Mouse (Mus musculus) embryonic facial prominence, embryonic 15.5 days (tissue): ENCODE results near the gene Dhx9. TPM values are rescaled to one million over a fixed set of nuclear protein-coding genes. Genes with fewer than 3 reads are reported as not detected.
"Not testable (repeated sequence)": the region's sequence is repeated elsewhere in the genome, so short reads cannot be mapped to it uniquely, and the experiment has no call there.

Experiments
- ATAC-seq: fragments of 200-750 bp; cut with Nextera tagmentation; 2 replicates; pipeline ENCODE4 v1.8.0; 2017; ENCODE audit warnings: low read depth, moderate TSS enrichment; ENCODE audit not compliant: insufficient number of reproducible peaks, low FRiP score, low TSS enrichment
- H3K27ac ChIP-seq: fragments of 300-500 bp; sonication (generic); replicated peaks from 2 replicates; pipeline ENCODE4 v1.5.1; 2015; ENCODE audit warnings: mild to moderate bottlenecking, inconsistent platforms
- H3K27me3 ChIP-seq: fragments of 300-500 bp; sonication (generic); 2 replicates; pipeline ENCODE4 v1.6.1; 2015; ENCODE audit warnings: inconsistent platforms
- H3K36me3 ChIP-seq: fragments of 300-500 bp; sonication (generic); 2 replicates; pipeline ENCODE4 v1.6.1; 2015; ENCODE audit warnings: mild to moderate bottlenecking, inconsistent platforms
- H3K4me1 ChIP-seq: fragments of 300-500 bp; sonication (generic); 2 replicates; pipeline ENCODE4 v1.6.1; 2015; ENCODE audit warnings: inconsistent platforms
- H3K4me2 ChIP-seq: fragments of 300-500 bp; sonication (generic); replicated peaks from 2 replicates; pipeline ENCODE4 v1.6.1; 2015; ENCODE audit warnings: mild to moderate bottlenecking, inconsistent platforms
- H3K4me3 ChIP-seq: fragments of 300-500 bp; sonication (generic); replicated peaks from 2 replicates; pipeline ENCODE4 v1.5.1; 2015; ENCODE audit warnings: mild to moderate bottlenecking, inconsistent platforms
- H3K9ac ChIP-seq: fragments of 300-500 bp; sonication (generic); 2 replicates; pipeline ENCODE4 v1.6.1; 2015; ENCODE audit warnings: inconsistent platforms
- H3K9me3 ChIP-seq: fragments of 300-500 bp; sonication (generic); replicated peaks from 2 replicates; pipeline ENCODE4 v1.6.1; 2016; ENCODE audit warnings: inconsistent platforms
- WGBS: fragments of 180-500 bp; shearing (Covaris S2); methylation state at CpG from one replicate; pipeline ENCODE4 v1.1.7; 2015; 5-methylcytosine and 5-hydroxymethylcytosine counted together
- polyA plus RNA-seq: library from polyadenylated mRNA; unstranded; fragments of >200 nt; fragmentation: Nextera tagmentation; extraction: Ambion mirVana; gene quantifications from 2 replicates; pipeline ENCODE4 v1.2.1, GENCODE M21; 2015

Gene Dhx9
- 26.5 and 26.9 TPM in 2 replicates for polyA plus RNA-seq

DNA sequence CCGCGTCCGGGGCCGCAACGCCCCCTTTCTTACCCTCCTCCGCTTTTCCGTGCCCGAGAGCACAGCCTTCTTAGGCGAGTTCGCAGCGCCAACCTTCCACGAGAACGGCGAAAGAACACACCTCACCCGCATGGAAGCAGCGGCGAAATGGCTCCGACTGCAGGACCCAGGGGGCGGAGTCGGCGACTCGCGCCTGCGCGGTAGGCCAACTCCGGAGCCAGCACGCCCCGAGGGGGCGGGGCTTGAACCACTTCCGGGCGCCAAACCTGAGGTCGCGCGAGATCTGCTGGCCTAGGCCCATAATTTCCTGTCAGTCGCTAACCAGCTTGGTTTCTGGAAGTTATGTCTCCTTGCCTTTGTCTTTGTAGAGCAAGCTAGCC lies at the start of gene Dhx9:
Gene Dhx9, minus strand, starts transcription at position 161 of the 380 bp plus-strand sequence.
- peaks cover 20% of the 10 kb centered on the region for H3K4me1 ChIP-seq
- H3K9ac ChIP-seq: peak within 1 kb of the TSS; percentile 90
- WGBS: 0% methylated on average over 35 of the region's 35 CpGs
- ATAC-seq: peak; percentile 92
- H3K27me3 ChIP-seq: no peaks in the 10 kb centered on the region
- H3K36me3 ChIP-seq: 0 out of 2 replicates have a peak, but pooled peaks cover 2% of the 10 kb centered on the region
- H3K4me3 ChIP-seq: peak within 1 kb of the TSS; percentile 100
- H3K27ac ChIP-seq: peak within 1 kb of the TSS; percentile 91
- no peaks in the 10 kb centered on the region for H3K9me3 ChIP-seq
- peak within 1 kb of the TSS; percentile 64 for H3K4me2 ChIP-seq

DNA sequence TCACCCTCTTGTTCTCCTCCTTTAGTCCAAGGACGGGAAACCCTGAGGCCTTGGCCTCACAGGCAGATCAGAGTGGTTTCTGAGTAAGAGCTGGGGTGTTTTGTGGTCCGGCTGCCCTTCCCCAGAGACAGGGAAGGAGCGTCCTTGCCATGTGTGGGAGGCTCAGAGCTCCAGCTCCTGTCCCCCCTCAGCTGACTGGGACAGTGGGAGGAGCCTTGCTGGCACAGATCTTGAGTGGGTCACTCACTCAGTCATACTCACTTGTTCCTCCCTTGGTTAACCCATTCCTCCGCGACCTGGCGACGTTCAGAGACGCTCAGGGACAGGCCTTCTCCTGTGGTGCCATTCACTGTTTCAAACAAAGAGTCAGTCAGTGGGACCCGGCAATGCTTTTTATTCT lies 48.2 kb upstream of the Dhx9 start:
- no peaks in the 10 kb centered on the region for H3K27me3 ChIP-seq
- ATAC-seq: no peak
- H3K4me2 ChIP-seq: no peak overlapping the region

DNA sequence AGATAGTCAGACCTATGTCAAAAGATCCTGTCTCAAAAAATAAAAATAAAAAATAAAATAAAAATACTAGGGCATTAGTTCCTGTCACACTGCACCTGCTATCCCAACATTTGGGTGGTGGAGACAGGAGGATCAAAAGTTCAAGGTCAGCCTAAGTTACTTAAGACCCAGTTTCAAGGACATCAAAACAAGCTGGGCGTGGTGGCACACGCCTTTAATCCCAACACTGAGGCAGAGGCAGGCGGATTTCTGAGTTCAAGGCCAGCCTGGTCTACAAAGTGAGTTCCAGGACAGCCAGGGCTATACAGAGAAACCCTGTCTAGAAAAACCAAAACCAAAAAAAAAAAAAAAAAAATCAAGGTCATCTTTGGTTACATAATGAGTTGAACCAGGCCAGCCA lies 45.4 kb upstream of the Dhx9 start:
- Histone ChIP-seq H3K27ac (peak overlapping the region; percentile 72; the same call in 1 of the 2 replicates), H3K4me2 (peak overlapping the region; percentile 38; the same call in 1 of the 2 replicates)
- WGBS: 96% methylated on average over 3 of the region's 3 CpGs
- not testable (repeated sequence) for H3K36me3 ChIP-seq, H3K9me3 ChIP-seq, ATAC-seq, H3K4me1 ChIP-seq, H3K9ac ChIP-seq, H3K27me3 ChIP-seq, H3K4me3 ChIP-seq

More for the DNA sequence above, 48.2 kb upstream of the Dhx9 start:
- Histone ChIP-seq H3K9ac (no peak overlapping the region), H3K27ac (no peak overlapping the region), H3K9me3 (no peaks in the 10 kb centered on the region), H3K4me1 (peaks cover 6% of the 10 kb centered on the region; the same call in 1 of the 2 replicates), H3K36me3 (no peaks in the 10 kb centered on the region), H3K4me3 (no peak overlapping the region)
- WGBS: 46% methylated on average over 9 of the region's 9 CpGs

DNA sequence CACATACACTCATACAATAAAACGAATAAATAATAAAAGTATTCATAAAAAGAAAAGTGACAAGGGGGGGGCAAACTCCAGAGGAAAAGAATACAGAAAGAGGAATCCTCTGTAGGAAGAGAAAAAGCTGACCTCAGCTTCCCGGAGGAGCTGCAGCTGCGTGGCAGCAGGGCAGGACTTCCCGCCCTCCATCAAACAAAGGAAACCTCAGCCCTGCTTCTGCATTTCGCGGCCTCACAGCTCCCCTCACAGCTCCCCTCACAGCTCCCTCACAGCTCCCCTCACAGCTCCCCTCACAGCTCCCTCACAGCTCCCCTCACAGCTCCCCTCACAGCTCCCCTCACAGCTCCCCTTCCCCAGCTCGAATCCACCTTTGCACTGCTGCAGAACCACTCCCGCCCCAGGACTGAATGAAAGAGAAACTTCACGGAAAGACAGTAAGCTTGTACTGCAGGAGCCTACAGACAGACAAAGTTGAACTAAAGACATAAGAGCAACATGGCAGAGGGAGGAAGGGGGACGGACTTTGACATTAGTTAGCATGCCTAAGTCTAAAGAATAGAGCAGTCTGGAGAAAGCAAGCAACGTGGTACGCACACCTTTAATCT lies 44.9 kb upstream of the Dhx9 start:
- Histone ChIP-seq H3K9me3 (no peaks in the 10 kb centered on the region), H3K27me3 (no peaks in the 10 kb centered on the region), H3K36me3 (no peaks in the 10 kb centered on the region), H3K4me2 (peak overlapping the region; percentile 38), H3K4me1 (peaks cover 6% of the 10 kb centered on the region; the same call in 1 of the 2 replicates), H3K27ac (peak overlapping the region; percentile 72), H3K9ac (no peak overlapping the region), H3K4me3 (0 out of 2 replicates have a peak overlapping the region, but pooled peaks have one; percentile 7)
- ATAC-seq: no peak
- 18% methylated on average over 12 of the region's 12 CpGs for WGBS

DNA sequence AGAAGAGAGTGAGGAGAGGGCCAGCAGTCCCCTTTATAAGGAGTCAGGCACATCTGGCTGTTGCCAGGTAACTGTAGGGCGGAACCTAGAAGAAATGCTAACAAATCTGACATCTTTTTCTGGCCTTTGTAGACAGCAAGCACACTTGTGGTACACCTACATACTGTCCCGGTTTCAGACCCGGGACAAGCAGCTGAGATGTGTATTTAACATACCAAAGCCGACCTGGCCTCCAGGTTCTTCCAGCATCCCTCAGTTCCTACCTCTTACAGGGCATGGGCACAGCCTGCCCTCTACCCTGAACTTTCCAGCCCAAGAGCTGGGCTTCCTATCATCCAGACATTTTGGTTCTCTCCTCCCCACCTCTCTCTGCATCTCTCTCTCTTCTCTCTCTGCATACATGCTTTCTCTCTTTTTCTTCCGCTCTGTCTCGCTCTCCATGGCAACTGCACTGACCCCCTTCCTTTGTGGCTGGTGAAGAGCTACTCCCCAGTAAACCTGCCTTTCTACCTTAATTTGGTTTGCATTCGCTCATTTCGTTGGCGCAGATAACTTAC lies 44.3 kb upstream of the Dhx9 start:
- ATAC-seq: no peak
- no peak overlapping the region for H3K9ac ChIP-seq

DNA sequence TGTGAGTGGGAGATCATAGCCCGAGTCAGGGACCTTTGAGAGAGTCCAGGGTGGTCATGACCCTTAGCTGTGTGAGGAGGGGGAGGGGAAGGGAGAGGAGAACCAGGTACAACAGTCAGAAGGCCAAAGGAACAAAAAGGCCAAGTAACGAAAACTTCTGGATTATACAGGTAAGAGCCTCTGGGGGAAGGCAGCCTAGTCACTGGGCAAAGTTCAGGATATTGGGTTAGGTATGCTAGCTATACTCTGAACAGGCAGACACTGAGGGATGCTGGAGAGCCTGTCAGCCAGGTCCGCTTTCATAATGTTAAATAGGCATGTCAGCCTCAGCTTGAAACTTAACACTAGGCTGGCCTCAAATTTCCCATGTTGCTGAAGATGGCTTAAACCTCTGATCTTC lies 34.7 kb upstream of the Dhx9 start:
- Histone ChIP-seq H3K4me1 (0 out of 2 replicates have a peak, but pooled peaks cover 3% of the 10 kb centered on the region), H3K36me3 (no peaks in the 10 kb centered on the region), H3K4me2 (no peak overlapping the region), H3K4me3 (no peak overlapping the region), H3K27ac (no peak overlapping the region), H3K9me3 (no peaks in the 10 kb centered on the region), H3K9ac (no peak overlapping the region), H3K27me3 (no peaks in the 10 kb centered on the region)
- ATAC-seq: no peak
- WGBS: 34% methylated on average over 3 of the region's 3 CpGs

More for the DNA sequence above, 44.3 kb upstream of the Dhx9 start:
- WGBS: 31% methylated on average over 9 of the region's 9 CpGs
- Histone ChIP-seq H3K36me3 (no peaks in the 10 kb centered on the region), H3K9me3 (no peaks in the 10 kb centered on the region), H3K27ac (peak overlapping the region; percentile 72), H3K27me3 (no peaks in the 10 kb centered on the region), H3K4me1 (peaks cover 6% of the 10 kb centered on the region; the same call in 1 of the 2 replicates), H3K4me2 (peak overlapping the region; percentile 38; the same call in 1 of the 2 replicates), H3K4me3 (0 out of 2 replicates have a peak overlapping the region, but pooled peaks have one; percentile 7)

DNA sequence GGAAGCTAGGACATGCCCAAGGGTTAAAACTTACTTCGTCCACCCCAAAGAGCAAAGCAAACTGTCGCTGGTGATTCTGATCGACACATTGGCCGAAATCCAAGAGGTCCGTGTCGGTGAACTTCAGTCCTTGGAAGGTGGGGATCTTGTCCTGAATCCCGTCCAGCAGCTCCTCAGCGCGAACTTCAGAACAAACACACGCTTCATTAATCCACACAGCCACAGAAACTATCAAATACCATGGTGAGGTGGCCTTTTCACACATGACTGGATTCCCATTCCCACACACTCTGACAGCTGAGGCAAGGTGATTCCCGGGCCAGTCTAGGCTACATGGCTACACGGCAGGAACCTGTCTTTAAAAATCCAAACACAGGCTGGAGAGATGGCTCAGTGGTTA lies 27.9 kb upstream of the Dhx9 start:
- H3K4me2 ChIP-seq: no peak overlapping the region
- H3K4me3 ChIP-seq: no peak overlapping the region
- WGBS: 84% methylated on average over 12 of the region's 12 CpGs
- H3K9ac ChIP-seq: no peak overlapping the region
- ATAC-seq: no peak
- H3K9me3 ChIP-seq: no peaks in the 10 kb centered on the region
- no peaks in the 10 kb centered on the region for H3K36me3 ChIP-seq
- no peaks in the 10 kb centered on the region for H3K27me3 ChIP-seq
- no peak overlapping the region for H3K27ac ChIP-seq
- H3K4me1 ChIP-seq: no peaks in the 10 kb centered on the region

DNA sequence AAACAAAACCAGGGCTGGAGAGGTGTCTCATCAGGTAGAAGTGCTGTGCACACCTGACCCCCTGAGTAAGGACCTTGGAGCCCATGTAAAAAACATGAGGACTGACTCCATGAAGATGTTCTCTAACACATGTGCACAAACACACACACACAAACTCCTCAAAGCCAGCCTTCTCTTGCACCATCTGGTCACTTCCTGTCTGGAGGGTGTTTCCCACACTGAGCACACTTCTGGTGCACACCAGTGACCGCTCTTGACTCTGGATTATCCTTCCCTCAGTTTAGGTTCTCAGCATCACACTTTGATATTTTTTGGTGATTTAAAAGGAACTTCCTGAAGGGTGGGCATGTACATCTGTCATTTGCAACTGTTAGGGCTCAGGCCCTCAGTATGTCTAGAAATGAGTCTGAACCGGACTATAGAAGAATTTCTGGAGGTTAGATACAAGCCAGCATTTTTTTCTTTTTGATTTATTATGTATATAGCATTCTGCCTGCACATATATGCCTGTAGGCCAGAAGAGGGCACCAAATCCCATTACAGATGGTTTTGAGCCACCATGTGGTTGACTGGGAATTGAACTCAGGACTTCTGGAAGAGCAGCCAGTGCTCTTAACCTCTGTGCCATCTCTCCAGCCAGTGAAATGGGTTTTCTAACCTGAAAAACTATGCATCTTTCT lies 23.0 kb upstream of the Dhx9 start:
- no peak overlapping the region for H3K4me2 ChIP-seq
- H3K27ac ChIP-seq: no peak overlapping the region
- ATAC-seq: no peak
- H3K27me3 ChIP-seq: no peaks in the 10 kb centered on the region
- H3K36me3 ChIP-seq: no peaks in the 10 kb centered on the region
- no peak overlapping the region for H3K9ac ChIP-seq
- no peak overlapping the region for H3K4me3 ChIP-seq
- no peaks in the 10 kb centered on the region for H3K9me3 ChIP-seq
- no peaks in the 10 kb centered on the region for H3K4me1 ChIP-seq
- 54% methylated on average over 2 of the region's 2 CpGs for WGBS

DNA sequence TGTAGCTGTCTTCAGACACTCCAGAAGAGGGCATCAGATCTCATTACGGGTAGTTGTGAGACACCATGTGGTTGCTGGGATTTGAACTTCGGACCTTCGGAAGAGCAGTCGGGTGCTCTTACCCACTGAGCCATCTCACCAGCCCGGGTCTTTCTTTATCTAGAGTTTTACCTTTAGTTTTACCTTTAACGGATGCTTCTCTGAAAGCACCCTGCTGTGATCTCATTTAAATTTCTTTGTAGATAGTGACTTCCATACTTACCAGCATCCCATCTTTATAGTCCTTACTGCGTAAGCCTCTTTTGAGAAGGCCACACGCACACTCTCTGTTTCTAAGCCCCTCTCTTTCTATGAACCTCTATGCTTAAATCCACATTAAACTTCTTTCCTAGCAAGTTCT lies 22.1 kb upstream of the Dhx9 start:
- 66% methylated on average over 8 of the region's 8 CpGs for WGBS
- not testable (repeated sequence) for H3K4me3 ChIP-seq, H3K9ac ChIP-seq, H3K36me3 ChIP-seq, ATAC-seq, H3K4me1 ChIP-seq, H3K4me2 ChIP-seq, H3K27ac ChIP-seq, H3K9me3 ChIP-seq, H3K27me3 ChIP-seq

DNA sequence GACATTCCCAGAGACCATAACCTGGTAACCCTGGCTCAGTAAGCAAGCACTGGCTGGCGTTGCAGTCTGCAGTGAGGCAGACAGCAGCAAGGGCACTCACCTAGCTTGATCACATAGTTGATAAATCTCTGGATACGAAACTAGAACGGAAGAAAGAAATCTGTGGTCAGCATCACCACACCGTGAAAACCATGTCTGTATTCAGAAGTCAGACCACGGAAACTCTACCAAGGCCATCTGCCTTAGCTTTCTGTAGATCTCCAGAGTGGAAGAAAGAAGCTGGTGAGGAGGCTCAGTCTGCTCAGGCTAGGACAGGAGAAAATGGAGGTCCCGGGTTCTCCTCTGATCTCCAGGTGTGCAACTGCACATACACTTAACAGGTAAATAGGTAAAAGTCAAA lies 21.6 kb upstream of the Dhx9 start:
- no peaks in the 10 kb centered on the region for H3K4me1 ChIP-seq
- no peak overlapping the region for H3K4me2 ChIP-seq
- H3K9me3 ChIP-seq: no peaks in the 10 kb centered on the region
- ATAC-seq: no peak
- no peaks in the 10 kb centered on the region for H3K27me3 ChIP-seq
- no peaks in the 10 kb centered on the region for H3K36me3 ChIP-seq
- H3K9ac ChIP-seq: no peak overlapping the region
- whole genome bisulfite sequencing: 78% methylated on average over 6 of the region's 6 CpGs
- H3K27ac ChIP-seq: no peak overlapping the region
- H3K4me3 ChIP-seq: no peak overlapping the region

DNA sequence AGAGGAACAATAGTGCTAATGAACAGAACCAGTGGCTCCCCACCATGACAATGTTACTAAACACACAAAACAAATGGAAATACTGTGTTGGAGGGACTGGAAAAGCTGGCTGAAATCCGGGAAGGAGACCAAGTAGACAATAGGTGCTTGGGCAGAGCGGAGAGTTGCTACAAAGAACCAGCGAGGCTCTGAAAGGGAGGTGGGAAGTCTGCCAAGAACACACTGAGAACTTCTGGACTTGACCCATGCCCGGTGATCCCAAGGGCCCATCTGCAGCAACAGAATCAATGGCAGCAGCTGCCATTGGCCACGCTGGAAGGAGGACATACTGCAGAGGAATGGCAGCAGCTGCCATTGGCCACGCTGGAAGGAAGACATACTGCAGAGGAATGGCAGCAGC lies 18.8 kb upstream of the Dhx9 start:
- Histone ChIP-seq H3K36me3 (no peaks in the 10 kb centered on the region), H3K4me3 (no peak overlapping the region), H3K9me3 (no peaks in the 10 kb centered on the region), H3K27ac (no peak overlapping the region), H3K4me1 (no peaks in the 10 kb centered on the region), H3K27me3 (no peaks in the 10 kb centered on the region), H3K4me2 (no peak overlapping the region), H3K9ac (no peak overlapping the region)
- no peak for ATAC-seq
- WGBS: 73% methylated on average over 6 of the region's 6 CpGs
